17 mouse cellular contexts compared by ENCODE assay signal in genomic region chr14:118951912-118952583, GRCm38 (mm10). TPM values are rescaled to one million over a fixed set of nuclear protein-coding genes. Genes with fewer than 3 reads are reported as not detected.
A peak's percentile ranks its signal among the peaks of the same experiment; 100 is the strongest.
DNase-seq lines count a peak whose midpoint lies in the region; ATAC-seq lines count a peak whose summit lies in the region.
"Had no signal": no experiment of that assay in that cellular context is flagged by ENCODE, and none has a peak within 500 bp of the region (broad histone marks: within the 10 kb centered on the region; RNA-seq: fewer than 3 reads in every experiment).

No protein-coding gene starts in this region.

- no peak overlapping the region for H3K4me2 ChIP-seq in kidney, embryonic 15.5 days
- H3K4me2 ChIP-seq: liver, embryonic 13.5 days had no signal

- H3K36me3 ChIP-seq in kidney, embryonic 15.5 days = peaks cover 32% of the 10 kb centered on the region

- no peak overlapping the region for H3K4me3 ChIP-seq in kidney, embryonic 15.5 days (replicated peaks)
- H3K4me3 ChIP-seq: erythroblast, embryonic 14.5 days; liver, embryonic 13.5 days had no signal

- no peak for ATAC-seq in kidney, embryonic 15.5 days (replicated peaks; ENCODE audit: low FRiP score)
- ATAC-seq: CD4-positive, CD25-positive, alpha-beta regulatory T cell, adult 4 months; forebrain, postnatal 0 days; hindbrain, postnatal 0 days had no signal

- no peak overlapping the region for H3K9ac ChIP-seq in kidney, embryonic 15.5 days
- H3K9ac ChIP-seq: forebrain, postnatal 0 days; liver, embryonic 13.5 days had no signal

- H3K9me3 ChIP-seq in kidney, embryonic 15.5 days (replicated peaks) = no peaks in the 10 kb centered on the region
- H3K9me3 ChIP-seq: liver, embryonic 13.5 days had no signal

- no peak overlapping the region for H3K27ac ChIP-seq in kidney, embryonic 15.5 days
- H3K27ac ChIP-seq: hindbrain, postnatal 0 days; liver, embryonic 13.5 days had no signal

- DNase-seq in gastrocnemius, adult 18-20 months (ENCODE audit: low spot score) = peak; percentile 12
- no peak for DNase-seq in gastrocnemius, postnatal 10 days
- peak; percentile 44 to 46 for DNase-seq in kidney, postnatal 36 days
- DNase-seq in fat pad, adult 2 months (ENCODE audit: extremely low read depth, low read depth, low spot score) = peak; percentile 14
- peak; percentile 41 for DNase-seq in layer of hippocampus, adult 9-11 months
- DNase-seq in urinary bladder, postnatal 4 days (ENCODE audit: low spot score in 2 of 2) = no peak
- no peak for DNase-seq in thymus, postnatal 36 days
- DNase-seq: forebrain, postnatal 0 days; gastrocnemius, postnatal 25 days; kidney, adult 18-20 months; liver, embryonic 13.5 days; midbrain, embryonic 14.5 days; thymus, postnatal 14 days had no signal

- 96% methylated on average over 9 of the region's 9 CpGs for WGBS in kidney, embryonic 15.5 days

- no peaks in the 10 kb centered on the region for H3K27me3 ChIP-seq in kidney, embryonic 15.5 days
- H3K27me3 ChIP-seq: liver, embryonic 13.5 days had no signal

- H3K4me1 ChIP-seq in kidney, embryonic 15.5 days = 0 out of 2 replicates have a peak, but pooled peaks cover 4% of the 10 kb centered on the region

RNA-seq across cellular contexts. Expression of gene Dnajc3, which starts 14.3 kb away (rescaled TPM):
- total RNA-seq in gastrocnemius, adult 18-20 months (2021) = 10 to 100 TPM; 17.7 to 23.0 TPM
- 10 to 100 TPM; 22.3 to 25.9 TPM for total RNA-seq in gastrocnemius, postnatal 10 days (2021)
- 45.8 and 48.9 TPM in 2 replicates for polyA plus RNA-seq in kidney, embryonic 15.5 days (2015; fragmentation: Nextera tagmentation; extraction: Ambion mirVana)

RNA-seq across cellular contexts. Expression of gene Dzip1, which starts 26.8 kb away (rescaled TPM):
- 1 to 10 TPM; 1.9 to 2.1 TPM for total RNA-seq in gastrocnemius, adult 18-20 months (2021)
- total RNA-seq in gastrocnemius, postnatal 10 days (2021) = 10 to 100 TPM in 1 of 2 experiments, 1 to 10 TPM in 1; 7.4 to 11.6 TPM
- 17.6 and 20.1 TPM in 2 replicates for polyA plus RNA-seq in kidney, embryonic 15.5 days (2015; fragmentation: Nextera tagmentation; extraction: Ambion mirVana)

Comparison
In these comparisons a context has a peak if more than half of its experiments do, and no peak if none do; other contexts are left out.
1. DNase-seq: peak in gastrocnemius, adult 18-20 months (single experiment), kidney, postnatal 36 days (2 of 2), fat pad, adult 2 months (single experiment) and layer of hippocampus, adult 9-11 months (single experiment); none in gastrocnemius, postnatal 10 days (single experiment), urinary bladder, postnatal 4 days (0 of 2) and thymus, postnatal 36 days (0 of 2).